9 mouse cellular contexts compared by ENCODE assay signal in the genomic region with DNA sequence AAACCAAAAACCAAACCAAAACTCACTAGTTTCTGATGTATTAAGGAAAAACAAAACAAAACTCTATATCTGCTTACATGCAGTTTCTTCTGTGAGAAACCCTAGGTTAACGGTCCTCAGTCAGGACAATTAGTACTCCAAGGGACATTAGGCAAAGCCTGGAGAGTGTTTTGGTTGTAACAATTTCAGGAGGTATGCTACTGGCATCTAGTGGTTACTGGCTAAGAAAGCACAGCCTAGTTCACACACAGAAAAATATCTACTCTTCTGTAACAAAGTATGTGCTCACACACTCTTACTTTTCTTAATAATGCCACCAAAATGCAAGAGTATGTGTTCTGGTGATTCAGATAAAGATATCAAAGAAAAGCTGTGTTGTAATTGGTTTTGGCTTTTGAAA. TPM values are rescaled to one million over a fixed set of nuclear protein-coding genes. Genes with fewer than 3 reads are reported as not detected.
A peak's percentile ranks its signal among the peaks of the same experiment; 100 is the strongest.
DNase-seq lines count a peak whose midpoint lies in the region; ATAC-seq and TF ChIP-seq lines count a peak whose summit lies in the region.
"Had no signal": no experiment of that assay in that cellular context is flagged by ENCODE, and none has a peak within 500 bp of the region (broad histone marks: within the 10 kb centered on the region; RNA-seq: fewer than 3 reads in every experiment).

No protein-coding gene starts in this region.

- peak; percentile 81 for TF ChIP-seq CTCF in kidney, postnatal 0 days (IDR thresholded peaks at IDR 0.05; ENCODE audit: low read depth)

- no peaks in the 10 kb centered on the region for H3K9me3 ChIP-seq in kidney, postnatal 0 days (replicated peaks; ENCODE audit: low read length)
- no peaks in the 10 kb centered on the region for H3K9me3 ChIP-seq in hindbrain, embryonic 13.5 days
- no peaks in the 10 kb centered on the region for H3K9me3 ChIP-seq in kidney, embryonic 16.5 days (ENCODE audit: low read length)

- no peak overlapping the region for H3K4me2 ChIP-seq in kidney, postnatal 0 days (ENCODE audit: low read length)
- H3K4me2 ChIP-seq in hindbrain, embryonic 13.5 days: peak overlapping the region; percentile 55
- no peak overlapping the region for H3K4me2 ChIP-seq in kidney, embryonic 16.5 days (replicated peaks; ENCODE audit: low read depth, low read length)

- no peaks in the 10 kb centered on the region for H3K36me3 ChIP-seq in kidney, postnatal 0 days (ENCODE audit: insufficient read depth, low read length)
- peaks cover 24% of the 10 kb centered on the region for H3K36me3 ChIP-seq in hindbrain, embryonic 13.5 days
- H3K36me3 ChIP-seq in kidney, embryonic 16.5 days (ENCODE audit: insufficient read depth, low read length): no peaks in the 10 kb centered on the region

- no peak overlapping the region for H3K4me3 ChIP-seq in kidney, postnatal 0 days (replicated peaks; ENCODE audit: low read depth, low read length)
- peak overlapping the region; percentile 78 for H3K4me3 ChIP-seq in hindbrain, embryonic 13.5 days
- no peak overlapping the region for H3K4me3 ChIP-seq in kidney, embryonic 16.5 days (ENCODE audit: low read length)

- H3K27ac ChIP-seq in kidney, postnatal 0 days: no peak overlapping the region
- H3K27ac ChIP-seq in hindbrain, embryonic 13.5 days: no peak overlapping the region
- H3K27ac ChIP-seq in kidney, embryonic 16.5 days (ENCODE audit: low read length): no peak overlapping the region

- no peak overlapping the region for H3K9ac ChIP-seq in kidney, postnatal 0 days (ENCODE audit: low read depth, low read length)
- peak overlapping the region; percentile 56; the same call in 1 of the 2 replicates for H3K9ac ChIP-seq in hindbrain, embryonic 13.5 days
- H3K9ac ChIP-seq in kidney, embryonic 16.5 days (replicated peaks; ENCODE audit: low read length): no peak overlapping the region

- no peaks in the 10 kb centered on the region for H3K4me1 ChIP-seq in kidney, postnatal 0 days (replicated peaks; ENCODE audit: insufficient read depth, low read length)
- peaks cover 14% of the 10 kb centered on the region for H3K4me1 ChIP-seq in hindbrain, embryonic 13.5 days (replicated peaks)
- peaks cover 4% of the 10 kb centered on the region; the same call in 1 of the 2 replicates for H3K4me1 ChIP-seq in kidney, embryonic 16.5 days (ENCODE audit: insufficient read depth, low read length)

- 17% methylated on average over 1 of the region's 1 CpGs for WGBS in kidney, postnatal 0 days
- 20% methylated on average over 1 of the region's 1 CpGs for WGBS in hindbrain, embryonic 13.5 days
- 14% methylated on average over 1 of the region's 1 CpGs for WGBS in kidney, embryonic 16.5 days

- no peak for ATAC-seq in kidney, postnatal 0 days (replicated peaks; ENCODE audit: low FRiP score, low read depth)
- no peak for ATAC-seq in hindbrain, embryonic 13.5 days (ENCODE audit: low FRiP score)
- no peak for ATAC-seq in erythroid progenitor cell, adult 5-6 weeks (replicated peaks; ENCODE audit: low FRiP score, poor library complexity, severe bottlenecking)
- no peak for ATAC-seq in kidney, embryonic 16.5 days (ENCODE audit: low FRiP score, low TSS enrichment)

- H3K27me3 ChIP-seq in kidney, postnatal 0 days (ENCODE audit: insufficient read depth, low read length): no peaks in the 10 kb centered on the region
- no peaks in the 10 kb centered on the region for H3K27me3 ChIP-seq in hindbrain, embryonic 13.5 days
- no peaks in the 10 kb centered on the region for H3K27me3 ChIP-seq in kidney, embryonic 16.5 days (ENCODE audit: insufficient read depth, low read length)

- DNase-seq in kidney, postnatal 0 days (ENCODE audit: low spot score): peak; percentile 86
- DNase-seq in kidney, postnatal 25 days: no peak
- DNase-seq in brain, adult 2 months (ENCODE audit: low read depth, low spot score): peak; percentile 68
- peak; percentile 34 for DNase-seq in naive thymus-derived CD4-positive, alpha-beta T cell, adult 2 months (ENCODE audit: low read depth)
- DNase-seq in urinary bladder, postnatal 4 days (ENCODE audit: low spot score in 2 of 2): no peak
- DNase-seq: gastrocnemius, postnatal 36 days had no signal

RNA-seq across cellular contexts. Expression of gene Zfp786, which starts 1.7 kb away (rescaled TPM):
- polyA plus RNA-seq in kidney, postnatal 0 days (2015; fragmentation: Nextera tagmentation; extraction: Ambion mirVana): 1.9 and 2.1 TPM in 2 replicates
- polyA plus RNA-seq in hindbrain, embryonic 13.5 days (2015; fragmentation: Nextera tagmentation; extraction: Ambion mirVana): 15.3 and 16.6 TPM in 2 replicates
- total RNA-seq in erythroid progenitor cell, adult 5-6 weeks (2015; ENCODE audit: low replicate concordance): not detected in 2 replicates
- not detected in 2 replicates for total RNA-seq in erythroid progenitor cell, adult 5-6 weeks (2017; ENCODE audit: low replicate concordance)
- 3.6 and 3.9 TPM in 2 replicates for polyA plus RNA-seq in kidney, embryonic 16.5 days (2015; fragmentation: Nextera tagmentation; extraction: Ambion mirVana)

RNA-seq across cellular contexts. Expression of gene Zfp398, which starts 6.5 kb away (rescaled TPM):
- polyA plus RNA-seq in kidney, postnatal 0 days (2015; fragmentation: Nextera tagmentation; extraction: Ambion mirVana): 6.7 TPM in 2 replicates
- 17.9 and 18.1 TPM in 2 replicates for polyA plus RNA-seq in hindbrain, embryonic 13.5 days (2015; fragmentation: Nextera tagmentation; extraction: Ambion mirVana)
- total RNA-seq in erythroid progenitor cell, adult 5-6 weeks (2015; ENCODE audit: low replicate concordance): 1.1 and 4.2 TPM in 2 replicates
- 1.6 and 2.1 TPM in 2 replicates for total RNA-seq in erythroid progenitor cell, adult 5-6 weeks (2017; ENCODE audit: low replicate concordance)
- 9.1 and 10.8 TPM in 2 replicates for polyA plus RNA-seq in kidney, embryonic 16.5 days (2015; fragmentation: Nextera tagmentation; extraction: Ambion mirVana)

RNA-seq across cellular contexts. Expression of gene Pdia4, which starts 15.7 kb away (rescaled TPM):
- polyA plus RNA-seq in kidney, postnatal 0 days (2015; fragmentation: Nextera tagmentation; extraction: Ambion mirVana): 209 and 245 TPM in 2 replicates
- polyA plus RNA-seq in hindbrain, embryonic 13.5 days (2015; fragmentation: Nextera tagmentation; extraction: Ambion mirVana): 177 and 180 TPM in 2 replicates
- total RNA-seq in erythroid progenitor cell, adult 5-6 weeks (2015; ENCODE audit: low replicate concordance): 16.9 and 31.9 TPM in 2 replicates
- total RNA-seq in erythroid progenitor cell, adult 5-6 weeks (2017; ENCODE audit: low replicate concordance): 28.1 and 34.0 TPM in 2 replicates
- polyA plus RNA-seq in kidney, embryonic 16.5 days (2015; fragmentation: Nextera tagmentation; extraction: Ambion mirVana): 397 and 399 TPM in 2 replicates

RNA-seq across cellular contexts. Expression of gene Zfp282, which starts 48.1 kb away (rescaled TPM):
- 12.4 and 12.5 TPM in 2 replicates for polyA plus RNA-seq in kidney, postnatal 0 days (2015; fragmentation: Nextera tagmentation; extraction: Ambion mirVana)
- 22.2 and 22.3 TPM in 2 replicates for polyA plus RNA-seq in hindbrain, embryonic 13.5 days (2015; fragmentation: Nextera tagmentation; extraction: Ambion mirVana)
- total RNA-seq in erythroid progenitor cell, adult 5-6 weeks (2015; ENCODE audit: low replicate concordance): 1.3 and 1.8 TPM in 2 replicates
- total RNA-seq in erythroid progenitor cell, adult 5-6 weeks (2017; ENCODE audit: low replicate concordance): 2.0 and 3.5 TPM in 2 replicates
- 17.8 and 18.7 TPM in 2 replicates for polyA plus RNA-seq in kidney, embryonic 16.5 days (2015; fragmentation: Nextera tagmentation; extraction: Ambion mirVana)

Comparison
In these comparisons a context has a peak if more than half of its experiments do, and no peak if none do; other contexts are left out.
1. DNase-seq: peak in kidney, postnatal 0 days (single experiment), brain, adult 2 months (single experiment) and naive thymus-derived CD4-positive, alpha-beta T cell, adult 2 months (single experiment); none in kidney, postnatal 25 days (0 of 2) and urinary bladder, postnatal 4 days (0 of 2).